Mouse (Mus musculus): ENCODE measurements around the gene Cnr2.

DNA sequence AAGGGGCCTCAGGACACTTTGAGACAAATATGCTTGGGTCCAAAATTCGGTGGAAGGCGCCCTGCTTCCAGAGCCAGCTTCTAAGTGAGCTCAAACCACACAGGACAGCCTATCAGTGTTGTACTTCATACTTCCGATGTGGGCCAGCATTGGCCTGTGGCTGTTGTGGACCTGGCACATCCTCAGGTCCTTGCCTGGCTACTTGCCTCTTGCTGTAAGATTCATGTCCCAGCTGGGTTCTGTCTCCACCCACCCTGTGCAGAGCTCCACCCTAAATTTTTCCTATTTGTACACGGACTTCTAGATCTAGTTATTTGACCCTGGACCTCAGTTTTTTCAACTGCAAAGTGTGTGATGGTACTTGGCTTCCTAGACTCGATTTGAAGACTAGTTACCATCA is 40.3 kb downstream of the Cnr2 start:
- TF ChIP-seq POLR2A (IDR thresholded peaks at IDR 0.05; ENCODE audit: low read depth, low read length) (no peak), CTCF (IDR thresholded peaks at IDR 0.05; ENCODE audit: borderline replicate concordance, insufficient read depth, low read length) (no peak)
